Mouse (Mus musculus): ENCODE results near the gene Olfr1466. TPM values are rescaled to one million over a fixed set of nuclear protein-coding genes. Genes with fewer than 3 reads are reported as not detected.

Gene Olfr1466
- not detected for total RNA-seq (2021)
- long read RNA-seq, experiment 1, result 0 reads
- long read RNA-seq, experiment 2, result 0 reads

DNA sequence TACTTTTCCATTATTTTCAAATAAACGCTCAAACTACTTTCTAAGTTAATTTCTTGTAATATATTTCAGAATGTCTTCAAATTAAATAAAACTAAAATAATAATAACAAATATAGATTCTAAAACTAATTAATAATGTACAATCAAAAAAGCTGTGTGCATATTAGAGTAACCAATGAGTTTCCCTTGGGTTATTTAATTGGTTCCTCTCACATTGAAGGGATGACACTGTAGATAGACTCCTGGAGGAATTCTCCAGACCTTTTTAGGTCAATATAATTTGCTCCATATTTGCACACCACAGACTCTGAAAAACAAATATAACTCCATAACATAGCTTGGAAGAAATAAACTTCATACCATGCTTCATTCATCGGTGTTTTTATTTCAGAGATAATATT is at the start of gene Olfr1466:
Gene Olfr1466, plus strand, starts transcription at position 301 of the 400 bp plus-strand sequence.
- no peak for DNase-seq (ENCODE audit: low spot score in 2 of 2)

DNA sequence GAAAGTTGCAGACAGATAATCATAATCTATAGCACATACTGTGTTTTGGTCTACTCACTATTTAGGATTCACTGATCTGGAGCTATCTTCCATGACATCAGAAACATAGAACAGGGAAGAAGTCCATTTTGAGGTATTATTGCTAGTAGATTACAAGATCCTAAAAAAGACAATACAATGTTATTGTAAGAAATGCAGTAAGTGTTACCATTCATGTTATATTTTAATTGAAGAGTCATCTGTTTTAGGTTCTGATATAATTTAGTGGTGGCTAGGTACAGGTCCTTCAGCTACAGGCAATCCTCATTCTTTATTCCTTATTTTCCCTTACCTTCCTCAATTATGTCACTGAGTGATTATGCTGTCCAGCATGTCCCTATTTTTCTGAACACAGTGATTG is 23.2 kb upstream of the Olfr1466 start, which contains the start of gene Olfr1465:
Gene Olfr1465, minus strand, starts transcription at position 101 of the 400 bp plus-strand sequence.
- no peak for DNase-seq (ENCODE audit: low spot score in 2 of 2)

DNA sequence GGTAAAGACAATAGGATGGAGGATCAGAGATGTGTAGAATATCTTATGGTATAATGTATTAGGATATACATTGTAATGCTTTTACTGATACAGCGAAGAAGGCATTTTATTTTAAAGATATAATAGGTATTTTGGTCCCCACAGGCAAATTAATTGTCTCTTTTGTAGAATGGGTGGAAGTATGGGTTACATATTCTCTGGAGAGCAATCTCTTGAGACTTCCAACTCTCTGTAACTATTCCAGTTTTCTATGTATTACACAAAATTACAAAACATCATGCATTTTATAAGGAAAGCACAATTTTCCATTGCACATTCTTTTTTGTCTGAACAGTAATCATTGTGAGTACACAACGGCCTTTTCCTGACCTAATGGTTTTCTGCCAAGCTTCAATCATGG is 23.3 kb downstream of the Olfr1466 start, which contains the start of gene Olfr1467:
Gene Olfr1467, plus strand, starts transcription at position 301 of the 400 bp plus-strand sequence.
- DNase-seq (ENCODE audit: low spot score in 2 of 2), result no peak

Other genes starting within 250 kb of the Olfr1466 start
- not detected for gene Olfr1457, start 241.0 kb upstream of the Olfr1466 start, total RNA-seq (2021)
- gene Olfr1458, start 232.1 kb upstream of the Olfr1466 start, total RNA-seq (2021), result not detected
- under 1 TPM; 0.02 to 0.03 TPM for gene Olfr1459, start 189.3 kb upstream of the Olfr1466 start, total RNA-seq (2021)
- gene Olfr1461, start 175.9 kb upstream of the Olfr1466 start, total RNA-seq (2021), result not detected
- gene Olfr1462, start 153.1 kb upstream of the Olfr1466 start, total RNA-seq (2021), result not detected
- gene Olfr1463, start 107.5 kb upstream of the Olfr1466 start, total RNA-seq (2021), result not detected
- not detected for gene Olfr1465, start 23.3 kb upstream of the Olfr1466 start, total RNA-seq (2021)
- not detected for gene Olfr1467, start 23.4 kb downstream of the Olfr1466 start, total RNA-seq (2021)
- gene Olfr1469, start 69.0 kb downstream of the Olfr1466 start, total RNA-seq (2021), result not detected
- not detected for gene Olfr1471, start 104.5 kb downstream of the Olfr1466 start, total RNA-seq (2021)
- not detected for gene Olfr1472, start 117.2 kb downstream of the Olfr1466 start, total RNA-seq (2021)
- not detected for gene Olfr1474, start 130.7 kb downstream of the Olfr1466 start, total RNA-seq (2021)
- gene Olfr1475, start 141.3 kb downstream of the Olfr1466 start, total RNA-seq (2021), result not detected
- not detected for gene Olfr1477, start 161.7 kb downstream of the Olfr1466 start, total RNA-seq (2021)
- gene Olfr1480, start 189.1 kb downstream of the Olfr1466 start, total RNA-seq (2021), result not detected
- gene Olfr1484, start 244.6 kb downstream of the Olfr1466 start, total RNA-seq (2021), result not detected